Mouse (Mus musculus) spleen, adult 2 months (tissue): Measurements from ENCODE around the gene Cpne8.

ENCODE experiments used
- CTCF ChIP-seq: fragments of 200-500 bp; IDR thresholded peaks from 2 replicates; pipeline ENCODE4 v1.5.1; 2011; ENCODE audit warnings: mild to moderate bottlenecking, inconsistent platforms; ENCODE audit not compliant: insufficient read depth, insufficient read length, insufficient replicate concordance; ENCODE audit errors: extremely low read depth
- POLR2A ChIP-seq: fragments of 200-500 bp; IDR thresholded peaks from 2 replicates; pipeline ENCODE4 v1.6.1; 2011; ENCODE audit warnings: low read depth, low read length, inconsistent platforms

DNA sequence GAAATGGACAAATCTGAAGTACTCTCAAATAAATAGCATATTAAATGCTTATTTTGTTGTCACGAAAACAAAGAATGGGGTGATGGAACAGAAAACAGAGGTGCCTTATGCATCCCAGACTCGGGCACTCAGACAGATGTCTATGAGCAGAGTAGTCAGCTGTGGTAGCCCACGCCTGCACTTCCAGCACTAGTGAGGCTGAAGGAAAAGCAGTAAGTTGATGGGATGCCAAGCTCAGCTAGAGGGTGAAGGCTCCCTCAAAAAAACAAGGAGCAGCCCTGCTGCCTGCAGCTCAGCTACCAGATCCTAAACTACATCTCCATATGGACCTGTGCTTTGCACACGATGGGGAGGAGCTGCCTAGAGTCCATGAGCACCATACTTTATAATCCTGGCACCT, 15.6 kb downstream of the Cpne8 start:
- TF ChIP-seq CTCF (no peak), POLR2A (no peak)
